Mouse (Mus musculus): ENCODE measurements around the gene Rsl1d1. TPM values are rescaled to one million over a fixed set of nuclear protein-coding genes. Genes with fewer than 3 reads are reported as not detected.
A peak's percentile ranks its signal among the peaks of the same experiment; 100 is the strongest.

Rsl1d1 gene
- 244 TPM in 2 replicates for polyA plus RNA-seq (2014; fragmentation: Nextera tagmentation; extraction: Ambion mirVana)

- Histone ChIP-seq H3K9me3 (ENCODE audit: control insufficient read depth, low read length) (no peaks in the 10 kb centered on the region), H3K36me3 (ENCODE audit: control insufficient read depth, insufficient read depth, low read length) (peaks cover 8% of the 10 kb centered on the region; the same call in 1 of the 2 replicates), H3K9ac (ENCODE audit: low read length) (peak within 1 kb of the TSS; percentile 94), H3K4me1 (ENCODE audit: control insufficient read depth, insufficient read depth, low read length) (peaks cover 10% of the 10 kb centered on the region), H3K4me2 (ENCODE audit: low read depth) (peak within 1 kb of the TSS; percentile 73), H3K4me3 (ENCODE audit: low read depth, low read length) (peak within 1 kb of the TSS; percentile 84), H3K27ac (ENCODE audit: low read depth, low read length) (peak within 1 kb of the TSS; percentile 70; the same call in 1 of the 2 replicates), H3K27me3 (ENCODE audit: control insufficient read depth, insufficient read depth, low read length) (no peaks in the 10 kb centered on the region)
- ATAC-seq (ENCODE audit: insufficient read depth, low FRiP score, low TSS enrichment) = peak; percentile 98
- peak; percentile 95 for DNase-seq (ENCODE audit: low spot score)
- WGBS = under 1% methylated on average over 68 of the region's 68 CpGs
Observed at GRCm38 (mm10) chr16:11202571-11203554, at the start of gene Rsl1d1. Gene Rsl1d1, minus strand, starts transcription at chr16:11203331.

- no peak overlapping the region for H3K27ac ChIP-seq (ENCODE audit: low read depth, low read length)
- H3K9ac ChIP-seq (ENCODE audit: low read length) = no peak overlapping the region
- H3K36me3 ChIP-seq (ENCODE audit: control insufficient read depth, insufficient read depth, low read length) = no peaks in the 10 kb centered on the region
- 88% methylated on average over 2 of the region's 2 CpGs for WGBS
- no peak for ATAC-seq (ENCODE audit: insufficient read depth, low FRiP score, low TSS enrichment)
- H3K4me3 ChIP-seq (ENCODE audit: low read depth, low read length) = no peak overlapping the region
- no peak for DNase-seq (ENCODE audit: low spot score)
- peaks cover 7% of the 10 kb centered on the region for H3K4me1 ChIP-seq (ENCODE audit: control insufficient read depth, insufficient read depth, low read length)
- H3K4me2 ChIP-seq (ENCODE audit: low read depth) = no peak overlapping the region
- H3K27me3 ChIP-seq (ENCODE audit: control insufficient read depth, insufficient read depth, low read length) = no peaks in the 10 kb centered on the region
- no peaks in the 10 kb centered on the region for H3K9me3 ChIP-seq (ENCODE audit: control insufficient read depth, low read length)
Observed at GRCm38 (mm10) chr16:11247791-11248190, 44.7 kb upstream of the Rsl1d1 start.

- WGBS = 86% methylated on average over 9 of the region's 9 CpGs
- H3K27ac ChIP-seq (ENCODE audit: low read depth, low read length) = no peak overlapping the region
- no peaks in the 10 kb centered on the region for H3K9me3 ChIP-seq (ENCODE audit: control insufficient read depth, low read length)
- H3K27me3 ChIP-seq (ENCODE audit: control insufficient read depth, insufficient read depth, low read length) = no peaks in the 10 kb centered on the region
- no peak overlapping the region for H3K9ac ChIP-seq (ENCODE audit: low read length)
- DNase-seq (ENCODE audit: low spot score) = no peak
- H3K4me1 ChIP-seq (ENCODE audit: control insufficient read depth, insufficient read depth, low read length) = no peaks in the 10 kb centered on the region
- no peak overlapping the region for H3K4me2 ChIP-seq (ENCODE audit: low read depth)
- H3K36me3 ChIP-seq (ENCODE audit: control insufficient read depth, insufficient read depth, low read length) = no peaks in the 10 kb centered on the region
- no peak overlapping the region for H3K4me3 ChIP-seq (ENCODE audit: low read depth, low read length)
- no peak for ATAC-seq (ENCODE audit: insufficient read depth, low FRiP score, low TSS enrichment)
Observed at GRCm38 (mm10) chr16:11245767-11246166, 42.6 kb upstream of the Rsl1d1 start.

- no peaks in the 10 kb centered on the region for H3K9me3 ChIP-seq (ENCODE audit: control insufficient read depth, low read length)
- ATAC-seq (ENCODE audit: insufficient read depth, low FRiP score, low TSS enrichment) (no peak), DNase-seq (ENCODE audit: low spot score) (no peak)
- H3K4me2 ChIP-seq (ENCODE audit: low read depth) = no peak overlapping the region
- H3K27me3 ChIP-seq (ENCODE audit: control insufficient read depth, insufficient read depth, low read length) = no peaks in the 10 kb centered on the region
- WGBS = 97% methylated on average over 1 of the region's 1 CpGs
- H3K9ac ChIP-seq (ENCODE audit: low read length) = no peak overlapping the region
- H3K4me1 ChIP-seq (ENCODE audit: control insufficient read depth, insufficient read depth, low read length) = no peaks in the 10 kb centered on the region
- H3K36me3 ChIP-seq (ENCODE audit: control insufficient read depth, insufficient read depth, low read length) = peaks cover 6% of the 10 kb centered on the region; the same call in 1 of the 2 replicates
- H3K4me3 ChIP-seq (ENCODE audit: low read depth, low read length) = no peak overlapping the region
- no peak overlapping the region for H3K27ac ChIP-seq (ENCODE audit: low read depth, low read length)
Observed at GRCm38 (mm10) chr16:11242401-11242800, 39.3 kb upstream of the Rsl1d1 start.

- Histone ChIP-seq H3K4me2 (ENCODE audit: low read depth) (no peak overlapping the region), H3K4me1 (ENCODE audit: control insufficient read depth, insufficient read depth, low read length) (no peaks in the 10 kb centered on the region), H3K9me3 (ENCODE audit: control insufficient read depth, low read length) (no peaks in the 10 kb centered on the region), H3K27me3 (ENCODE audit: control insufficient read depth, insufficient read depth, low read length) (no peaks in the 10 kb centered on the region), H3K9ac (ENCODE audit: low read length) (no peak overlapping the region), H3K36me3 (ENCODE audit: control insufficient read depth, insufficient read depth, low read length) (no peaks in the 10 kb centered on the region; the same call in 1 of the 2 replicates), H3K27ac (ENCODE audit: low read depth, low read length) (no peak overlapping the region), H3K4me3 (ENCODE audit: low read depth, low read length) (no peak overlapping the region)
- no peak for DNase-seq (ENCODE audit: low spot score)
- 85% methylated on average over 3 of the region's 3 CpGs for WGBS
- ATAC-seq (ENCODE audit: insufficient read depth, low FRiP score, low TSS enrichment) = no peak
Observed at GRCm38 (mm10) chr16:11217801-11218200, 14.7 kb upstream of the Rsl1d1 start.

- 0 out of 2 replicates have a peak, but pooled peaks cover 5% of the 10 kb centered on the region for H3K36me3 ChIP-seq (ENCODE audit: control insufficient read depth, insufficient read depth, low read length)
Observed at GRCm38 (mm10) chr16:11203600-11204390, 664 bp upstream of the Rsl1d1 start.

GRCm38 (mm10) chr16:11201740-11202394, 1.3 kb downstream of the Rsl1d1 start:
- H3K27ac ChIP-seq (ENCODE audit: low read depth, low read length) = no peak overlapping the region
- H3K9me3 ChIP-seq (ENCODE audit: control insufficient read depth, low read length) = no peaks in the 10 kb centered on the region
- H3K4me1 ChIP-seq (ENCODE audit: control insufficient read depth, insufficient read depth, low read length) = peaks cover 10% of the 10 kb centered on the region
- 67% methylated on average over 6 of the region's 6 CpGs for WGBS
- peak overlapping the region; percentile 73 for H3K4me2 ChIP-seq (ENCODE audit: low read depth)
- no peak overlapping the region for H3K9ac ChIP-seq (ENCODE audit: low read length)
- no peak for DNase-seq (ENCODE audit: low spot score)
- peaks cover 10% of the 10 kb centered on the region for H3K36me3 ChIP-seq (ENCODE audit: control insufficient read depth, insufficient read depth, low read length)
- peak overlapping the region; percentile 84 for H3K4me3 ChIP-seq (ENCODE audit: low read depth, low read length)
- no peaks in the 10 kb centered on the region for H3K27me3 ChIP-seq (ENCODE audit: control insufficient read depth, insufficient read depth, low read length)
- ATAC-seq (ENCODE audit: insufficient read depth, low FRiP score, low TSS enrichment) = no peak

More at GRCm38 (mm10) chr16:11203600-11204390, 664 bp upstream of the Rsl1d1 start:
- Histone ChIP-seq H3K9me3 (ENCODE audit: control insufficient read depth, low read length) (no peaks in the 10 kb centered on the region), H3K4me3 (ENCODE audit: low read depth, low read length) (peak overlapping the region; percentile 84), H3K4me2 (ENCODE audit: low read depth) (peak overlapping the region; percentile 69), H3K4me1 (ENCODE audit: control insufficient read depth, insufficient read depth, low read length) (peaks cover 10% of the 10 kb centered on the region), H3K9ac (ENCODE audit: low read length) (peak overlapping the region; percentile 94), H3K27me3 (ENCODE audit: control insufficient read depth, insufficient read depth, low read length) (no peaks in the 10 kb centered on the region), H3K27ac (ENCODE audit: low read depth, low read length) (no peak overlapping the region)
- no peak for DNase-seq (ENCODE audit: low spot score)
- 11% methylated on average over 24 of the region's 24 CpGs for WGBS
- peak; percentile 35; the same call in 1 of the 2 replicates for ATAC-seq (ENCODE audit: insufficient read depth, low FRiP score, low TSS enrichment)

GRCm38 (mm10) chr16:11200247-11200646, 2.9 kb downstream of the Rsl1d1 start:
- H3K9ac ChIP-seq (ENCODE audit: low read length) = no peak overlapping the region
- no peak overlapping the region for H3K4me3 ChIP-seq (ENCODE audit: low read depth, low read length)
- H3K27ac ChIP-seq (ENCODE audit: low read depth, low read length) = no peak overlapping the region
- peaks cover 15% of the 10 kb centered on the region for H3K36me3 ChIP-seq (ENCODE audit: control insufficient read depth, insufficient read depth, low read length)
- 97% methylated on average over 3 of the region's 3 CpGs for WGBS
- DNase-seq (ENCODE audit: low spot score) (no peak), ATAC-seq (ENCODE audit: insufficient read depth, low FRiP score, low TSS enrichment) (no peak)
- no peak overlapping the region for H3K4me2 ChIP-seq (ENCODE audit: low read depth)
- no peaks in the 10 kb centered on the region for H3K27me3 ChIP-seq (ENCODE audit: control insufficient read depth, insufficient read depth, low read length)
- H3K4me1 ChIP-seq (ENCODE audit: control insufficient read depth, insufficient read depth, low read length) = peaks cover 10% of the 10 kb centered on the region
- H3K9me3 ChIP-seq (ENCODE audit: control insufficient read depth, low read length) = no peaks in the 10 kb centered on the region

Measured in neural tube, embryonic 11.5 days (tissue).